Mouse (Mus musculus) stomach, embryonic 14.5 days (tissue): Measurements from ENCODE around the gene Tbx15. TPM values are rescaled to one million over a fixed set of nuclear protein-coding genes. Genes with fewer than 3 reads are reported as not detected.

Experiments used
- ATAC-seq: fragments of 200-750 bp; cut with Nextera tagmentation; 2 replicates; pipeline ENCODE4 v1.8.0; 2017; ENCODE audit warnings: low read depth, moderate TSS enrichment; ENCODE audit not compliant: insufficient number of reproducible peaks, insufficient read depth, low FRiP score
- H3K27ac ChIP-seq: fragments of 300-500 bp; sonication (generic); 2 replicates; pipeline ENCODE4 v1.5.1; 2014; ENCODE audit warnings: mild to moderate bottlenecking, low read length, moderate library complexity, mixed read lengths
- H3K27me3 ChIP-seq: fragments of 300-500 bp; sonication (generic); 2 replicates; pipeline ENCODE4 v1.6.1; 2014; ENCODE audit warnings: low read length, control low read depth, mixed read lengths; ENCODE audit not compliant: control insufficient read depth, insufficient read depth
- H3K36me3 ChIP-seq: fragments of 300-500 bp; sonication (generic); 2 replicates; pipeline ENCODE4 v1.6.1; 2014; ENCODE audit warnings: mild to moderate bottlenecking, control low read depth, low read length, moderate library complexity, mixed read lengths; ENCODE audit not compliant: control insufficient read depth, insufficient read depth
- H3K4me1 ChIP-seq: fragments of 300-500 bp; sonication (generic); 2 replicates; pipeline ENCODE4 v1.6.1; 2014; ENCODE audit warnings: low read length, control low read depth, mixed read lengths; ENCODE audit not compliant: control insufficient read depth, insufficient read depth
- H3K4me2 ChIP-seq: fragments of 300-500 bp; sonication (generic); replicated peaks from 2 replicates; pipeline ENCODE4 v1.6.1; 2014; ENCODE audit warnings: low read depth, low read length, control low read depth
- H3K4me3 ChIP-seq: fragments of 300-500 bp; sonication (generic); 2 replicates; pipeline ENCODE4 v1.5.1; 2014; ENCODE audit warnings: low read depth, low read length, control low read depth
- H3K9ac ChIP-seq: fragments of 300-500 bp; sonication (generic); replicated peaks from 2 replicates; pipeline ENCODE4 v1.6.1; 2014; ENCODE audit warnings: low read depth, mild to moderate bottlenecking, control low read depth, low read length, moderate library complexity, mixed read lengths
- H3K9me3 ChIP-seq: fragments of 300-500 bp; sonication (generic); 2 replicates; pipeline ENCODE4 v1.6.1; 2016; ENCODE audit warnings: low read depth, low read length, control low read depth; ENCODE audit not compliant: control insufficient read depth
- WGBS: fragments of 180-500 bp; shearing (Covaris S2); extraction: QIAGEN DNeasy Blood & Tissue Kit; methylation state at CpG from one replicate; pipeline ENCODE4 v1.1.7; 2014; 5-methylcytosine and 5-hydroxymethylcytosine counted together
- polyA plus RNA-seq: library from polyadenylated mRNA; unstranded; fragments of >200 nt; fragmentation: Nextera tagmentation; extraction: Ambion mirVana; gene quantifications from 2 replicates; pipeline ENCODE4 v1.2.1, GENCODE M21; 2014

Gene Tbx15
- polyA plus RNA-seq, 1 experiment from 2014 or later = 0.13 TPM

DNA sequence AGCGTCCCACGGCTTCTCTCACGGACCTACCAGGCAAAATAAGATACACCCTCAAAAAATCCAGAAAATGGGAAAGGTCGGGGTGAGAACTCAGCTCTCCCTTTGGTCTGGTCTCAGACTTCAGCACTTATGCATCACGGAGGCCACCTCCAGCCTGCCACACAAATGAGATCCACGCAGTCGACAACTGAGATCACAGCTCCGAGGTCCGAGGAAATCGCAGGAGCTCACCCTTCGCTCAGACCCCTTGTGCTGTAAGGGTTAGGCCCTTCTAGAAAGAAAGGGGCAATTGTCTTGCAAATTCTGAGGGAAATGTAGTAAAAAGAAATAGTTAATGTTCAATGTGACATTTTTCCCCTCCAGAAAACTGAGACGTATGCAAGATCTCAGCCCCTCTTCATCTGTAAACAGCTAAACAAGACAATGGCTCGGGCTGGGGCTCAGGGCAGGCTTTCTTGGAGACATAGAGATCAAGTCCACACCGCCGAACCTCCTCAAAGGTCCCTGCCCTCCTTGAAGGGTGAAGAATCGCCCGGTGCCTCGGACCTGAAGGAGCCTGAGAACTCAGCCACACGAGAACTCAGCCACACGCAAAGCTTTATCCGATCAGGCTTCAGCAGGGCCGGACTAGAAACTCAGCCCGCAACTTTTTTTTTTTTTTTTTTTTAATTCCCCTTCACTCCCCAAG lies 4.9 kb upstream of the Tbx15 start:
- no peak overlapping the region for H3K4me3 ChIP-seq
- no peaks in the 10 kb centered on the region for H3K9me3 ChIP-seq
- H3K9ac ChIP-seq = no peak overlapping the region
- 3% methylated on average over 23 of the region's 23 CpGs for WGBS
- H3K27ac ChIP-seq = no peak overlapping the region
- no peaks in the 10 kb centered on the region for H3K36me3 ChIP-seq
- no peak for ATAC-seq
- H3K4me2 ChIP-seq = no peak overlapping the region
- peaks cover 54% of the 10 kb centered on the region for H3K27me3 ChIP-seq
- H3K4me1 ChIP-seq = no peaks in the 10 kb centered on the region; the same call in 1 of the 2 replicates

DNA sequence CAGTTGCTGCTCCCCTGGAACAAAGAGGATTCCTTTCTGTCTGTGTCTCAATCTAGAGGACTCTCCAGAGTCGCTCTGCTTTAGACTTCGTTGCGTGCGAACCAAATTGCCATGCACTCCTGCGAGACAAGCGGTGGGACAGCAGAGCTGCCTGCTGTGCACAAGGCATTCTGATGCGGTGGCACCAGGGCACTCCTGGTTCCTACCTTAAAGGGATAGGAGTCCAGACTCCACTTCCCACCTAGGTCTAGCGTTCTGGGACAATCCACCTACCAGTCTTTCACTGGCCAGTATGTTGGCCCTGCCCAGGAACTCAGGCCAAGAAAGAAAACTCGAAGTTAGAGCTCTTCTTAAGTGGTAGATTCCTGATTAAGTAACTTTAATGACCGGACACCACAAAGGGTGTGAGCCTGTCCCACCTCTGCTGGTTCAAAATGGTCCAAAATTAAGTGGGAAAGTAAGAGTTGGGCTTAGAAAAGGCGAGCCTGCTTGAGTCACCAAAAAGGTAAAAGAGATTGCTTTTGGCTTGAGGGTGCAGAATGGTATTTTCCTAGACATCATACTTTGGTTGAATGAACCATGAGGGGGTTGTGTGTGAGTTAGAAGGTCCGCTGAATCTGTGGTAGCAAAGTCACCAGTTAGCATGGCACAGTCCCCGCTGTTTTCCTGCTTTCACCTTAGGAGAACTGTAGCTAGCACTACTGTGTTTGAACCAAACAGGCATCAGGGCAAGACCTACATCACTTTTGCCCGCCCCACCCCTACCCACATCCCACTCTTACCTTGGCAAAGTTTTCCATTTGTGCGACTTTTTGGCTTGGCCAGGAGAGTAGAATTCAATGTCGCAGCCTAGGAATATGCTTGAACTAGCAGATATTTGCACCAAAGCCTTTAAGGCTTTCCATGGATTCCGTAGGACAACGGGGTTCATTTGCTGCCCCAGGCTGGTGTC lies 4.1 kb upstream of the Tbx15 start:
- no peaks in the 10 kb centered on the region for H3K36me3 ChIP-seq
- ATAC-seq = no peak
- peaks cover 56% of the 10 kb centered on the region for H3K27me3 ChIP-seq
- H3K4me1 ChIP-seq = no peaks in the 10 kb centered on the region; the same call in 1 of the 2 replicates
- H3K9me3 ChIP-seq = no peaks in the 10 kb centered on the region
- no peak overlapping the region for H3K27ac ChIP-seq
- WGBS = 6% methylated on average over 18 of the region's 18 CpGs
- no peak overlapping the region for H3K4me2 ChIP-seq
- no peak overlapping the region for H3K9ac ChIP-seq
- H3K4me3 ChIP-seq = no peak overlapping the region

DNA sequence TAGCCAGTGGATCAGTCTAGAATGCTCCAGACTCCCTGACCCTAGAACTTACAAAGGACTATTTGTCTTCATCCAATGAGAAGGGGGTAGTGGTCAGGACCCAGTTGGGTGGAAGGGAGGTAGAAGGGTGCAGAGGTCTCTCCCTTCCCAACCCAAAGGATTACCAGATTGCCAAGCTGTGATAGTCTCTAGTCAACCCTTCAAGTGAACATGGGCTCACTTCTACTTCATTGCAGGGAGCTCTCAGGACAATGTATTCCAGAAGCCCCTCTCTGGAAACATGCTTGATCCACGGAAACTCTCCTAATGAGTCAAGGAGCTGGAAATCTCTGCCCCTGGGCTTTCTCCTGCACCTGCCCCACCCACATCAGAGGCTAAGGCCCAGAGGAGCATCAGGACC lies 1.5 kb upstream of the Tbx15 start:
- H3K27me3 ChIP-seq = peaks cover 75% of the 10 kb centered on the region
- no peak overlapping the region for H3K9ac ChIP-seq
- no peak for ATAC-seq
- H3K9me3 ChIP-seq = no peaks in the 10 kb centered on the region
- no peaks in the 10 kb centered on the region; the same call in 1 of the 2 replicates for H3K4me1 ChIP-seq
- no peak overlapping the region for H3K4me3 ChIP-seq
- H3K27ac ChIP-seq = no peak overlapping the region
- H3K4me2 ChIP-seq = no peak overlapping the region
- H3K36me3 ChIP-seq = no peaks in the 10 kb centered on the region
- 9% methylated on average over 1 of the region's 1 CpGs for WGBS

DNA sequence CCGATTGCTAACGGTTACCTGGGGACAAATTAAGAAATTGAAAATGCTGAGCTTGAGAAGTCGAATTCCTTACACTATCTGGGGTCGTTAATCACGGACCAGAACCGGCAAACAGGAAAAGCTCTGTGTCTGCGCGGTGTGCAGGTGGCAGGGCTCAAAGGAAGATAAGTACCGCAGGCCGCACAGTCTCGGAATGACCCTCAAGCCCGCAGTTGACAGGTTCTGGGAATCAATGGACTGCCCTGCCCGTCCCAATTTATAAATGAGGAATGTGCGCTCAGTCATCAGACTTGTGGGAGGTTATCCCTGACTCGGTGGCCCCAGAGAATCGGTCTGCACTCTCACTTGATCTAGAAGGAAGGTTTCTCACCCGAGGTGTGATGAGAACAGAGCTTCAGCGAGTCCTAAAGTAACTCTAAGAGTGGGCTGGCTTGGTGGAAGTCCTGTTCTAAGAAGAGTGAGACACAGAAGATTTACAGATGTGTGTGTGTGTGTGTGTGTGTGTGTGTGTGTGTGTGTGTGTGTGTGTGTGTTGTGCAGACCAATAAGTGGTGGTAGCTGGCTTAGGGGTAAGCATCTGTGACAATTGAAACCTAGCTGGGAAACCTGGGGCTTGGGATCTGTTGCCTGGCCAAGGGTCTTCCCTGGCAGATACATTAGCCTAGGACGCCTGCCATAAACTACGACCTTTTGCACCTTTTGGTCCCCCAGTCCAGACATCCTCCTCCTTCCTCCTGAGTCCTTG lies 708 bp upstream of the Tbx15 start:
- H3K9me3 ChIP-seq = no peaks in the 10 kb centered on the region
- H3K9ac ChIP-seq = no peak overlapping the region
- ATAC-seq = no peak
- no peak overlapping the region for H3K27ac ChIP-seq
- H3K27me3 ChIP-seq = peaks cover 76% of the 10 kb centered on the region
- WGBS = 1% methylated on average over 20 of the region's 20 CpGs
- H3K4me3 ChIP-seq = no peak overlapping the region
- no peaks in the 10 kb centered on the region for H3K36me3 ChIP-seq
- H3K4me1 ChIP-seq = no peaks in the 10 kb centered on the region
- no peak overlapping the region for H3K4me2 ChIP-seq

DNA sequence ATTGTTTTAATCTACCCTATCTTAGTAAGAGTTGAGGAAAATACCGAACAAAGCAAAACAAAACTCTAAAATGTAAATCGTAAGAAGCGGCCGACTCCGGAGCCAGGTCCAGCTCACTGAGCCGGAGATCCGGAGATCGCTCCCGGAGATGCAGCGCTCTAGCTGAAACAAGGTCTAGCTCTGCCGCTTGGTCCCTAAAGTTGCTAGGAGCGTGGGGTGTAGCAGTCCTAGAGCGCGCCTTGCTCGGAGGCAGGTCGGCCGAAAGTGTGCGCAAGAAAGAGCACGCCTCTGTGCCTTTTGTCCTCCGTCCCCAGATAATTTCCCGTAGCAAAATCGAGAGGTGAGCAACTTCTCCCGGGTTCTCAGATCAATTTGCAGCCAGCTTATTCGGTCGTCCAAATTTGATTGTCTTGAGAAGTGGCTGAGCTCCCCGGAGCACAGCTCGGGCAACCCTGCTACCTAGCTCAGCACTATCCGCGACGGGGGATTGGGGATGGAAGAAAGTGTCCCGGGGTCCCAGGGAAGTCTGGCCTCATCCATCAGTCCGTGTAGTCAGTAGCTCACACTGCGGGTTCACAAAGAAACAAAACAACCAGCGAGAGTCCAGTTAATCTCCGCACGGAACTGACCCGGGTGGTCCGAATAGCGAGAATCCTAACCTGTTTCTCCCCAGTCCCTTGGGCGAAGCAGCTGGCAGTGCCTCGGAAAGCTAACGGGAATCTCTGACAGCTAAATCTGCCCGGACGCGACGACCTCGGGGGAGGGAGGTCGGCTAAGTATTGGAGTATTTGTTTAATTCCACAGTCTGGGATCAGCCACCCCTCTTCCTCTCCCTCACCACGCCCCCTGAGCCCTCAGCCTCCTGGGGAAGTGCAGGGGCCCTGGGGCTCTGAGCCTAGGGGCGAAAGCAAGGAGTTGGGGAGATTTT lies 894 bp downstream of the Tbx15 start:
- Histone ChIP-seq H3K4me3 (no peak overlapping the region), H3K27ac (no peak overlapping the region), H3K4me2 (no peak overlapping the region), H3K4me1 (no peaks in the 10 kb centered on the region), H3K9me3 (no peaks in the 10 kb centered on the region), H3K9ac (no peak overlapping the region), H3K36me3 (no peaks in the 10 kb centered on the region), H3K27me3 (peaks cover 76% of the 10 kb centered on the region)
- under 1% methylated on average over 50 of the region's 50 CpGs for WGBS
- no peak for ATAC-seq

DNA sequence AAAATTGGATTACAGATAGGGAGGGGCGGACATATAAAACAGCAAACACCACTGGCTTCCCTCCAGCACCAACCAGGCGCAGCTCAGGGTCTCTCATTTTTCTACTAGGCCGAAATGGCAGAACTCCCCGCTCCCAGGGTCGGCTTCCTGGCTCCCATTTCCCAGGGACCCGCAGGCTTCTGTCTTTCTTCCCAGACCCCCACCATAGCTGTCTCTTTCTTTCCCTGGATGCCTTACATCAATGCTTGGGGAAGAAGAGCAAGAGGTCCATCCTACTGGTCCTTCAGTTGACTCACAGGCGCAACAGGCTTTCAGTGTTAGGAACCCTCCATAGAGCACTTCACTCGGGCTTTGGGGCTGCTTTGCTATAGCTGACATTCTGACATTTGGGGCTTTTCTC lies 2.3 kb downstream of the Tbx15 start:
- H3K36me3 ChIP-seq = no peaks in the 10 kb centered on the region
- H3K4me1 ChIP-seq = no peaks in the 10 kb centered on the region
- H3K27me3 ChIP-seq = peaks cover 74% of the 10 kb centered on the region
- H3K27ac ChIP-seq = no peak overlapping the region
- ATAC-seq = no peak
- 6% methylated on average over 8 of the region's 8 CpGs for WGBS
- H3K4me2 ChIP-seq = no peak overlapping the region
- no peaks in the 10 kb centered on the region for H3K9me3 ChIP-seq
- no peak overlapping the region for H3K9ac ChIP-seq
- no peak overlapping the region for H3K4me3 ChIP-seq

DNA sequence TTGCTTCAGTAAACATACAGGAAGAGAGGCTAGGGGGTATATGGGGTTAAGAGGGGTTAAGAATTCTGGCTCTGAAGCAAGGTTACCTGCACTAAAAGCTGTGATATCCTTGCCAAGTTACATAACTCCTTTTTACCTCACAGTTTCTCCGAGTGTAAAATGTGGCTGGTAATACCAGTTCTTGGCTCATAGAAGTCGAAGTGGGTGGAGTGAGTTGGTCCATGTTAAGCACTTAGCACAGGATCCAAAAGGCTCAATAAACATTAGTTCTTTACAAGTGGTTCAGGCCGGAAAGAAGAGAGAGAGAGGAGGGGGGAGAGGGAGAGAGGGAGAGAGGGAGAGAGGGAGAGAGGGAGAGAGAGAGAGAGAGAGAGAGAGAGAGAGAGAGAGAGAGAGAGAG lies 5.2 kb downstream of the Tbx15 start:
- 8% methylated on average over 3 of the region's 3 CpGs for WGBS
- no peak overlapping the region for H3K4me3 ChIP-seq
- no peak overlapping the region for H3K9ac ChIP-seq
- H3K4me1 ChIP-seq = no peaks in the 10 kb centered on the region
- H3K9me3 ChIP-seq = no peaks in the 10 kb centered on the region
- no peak for ATAC-seq
- no peak overlapping the region for H3K4me2 ChIP-seq
- H3K27ac ChIP-seq = no peak overlapping the region
- peaks cover 72% of the 10 kb centered on the region for H3K27me3 ChIP-seq
- H3K36me3 ChIP-seq = no peaks in the 10 kb centered on the region
